Mouse (Mus musculus): Measurements from ENCODE around the gene Xxylt1.

Xxylt1 gene

GRCm38 (mm10) chr16:30984101-30984500 lies 97.1 kb downstream of the Xxylt1 start:
- DNase-seq = no peak

- DNase-seq = no peak
These were observed 97.5 kb downstream of the Xxylt1 start for GRCm38 (mm10) chr16:30983699-30984098.

- no peak for DNase-seq
These were observed 98.0 kb downstream of the Xxylt1 start for GRCm38 (mm10) chr16:30983281-30983680.

- DNase-seq = peak; percentile 59
These were observed 99.9 kb downstream of the Xxylt1 start for GRCm38 (mm10) chr16:30981345-30981744.

- no peak for DNase-seq
These were observed 101.3 kb downstream of the Xxylt1 start for GRCm38 (mm10) chr16:30979905-30980304.

- no peak for DNase-seq
These were observed 103.5 kb downstream of the Xxylt1 start for GRCm38 (mm10) chr16:30977728-30978127.

- peak; percentile 96 for DNase-seq
These were observed 104.0 kb downstream of the Xxylt1 start for GRCm38 (mm10) chr16:30977186-30977585.

- no peak for DNase-seq
These were observed 106.7 kb downstream of the Xxylt1 start for GRCm38 (mm10) chr16:30974549-30974948.

GRCm38 (mm10) chr16:30973416-30973815 lies 107.8 kb downstream of the Xxylt1 start:
- peak; percentile 87 for DNase-seq

- DNase-seq = peak; percentile 57
These were observed 109.2 kb downstream of the Xxylt1 start for GRCm38 (mm10) chr16:30971950-30972541.

- DNase-seq = peak; percentile 74
These were observed 111.8 kb downstream of the Xxylt1 start for GRCm38 (mm10) chr16:30969266-30970064.

- no peak for DNase-seq
These were observed 112.7 kb downstream of the Xxylt1 start for GRCm38 (mm10) chr16:30968402-30969151.

GRCm38 (mm10) chr16:30966684-30967083 lies 114.5 kb downstream of the Xxylt1 start:
- DNase-seq = no peak

GRCm38 (mm10) chr16:30964891-30965290 lies 116.3 kb downstream of the Xxylt1 start:
- peak; percentile 65 for DNase-seq

GRCm38 (mm10) chr16:30964411-30964810 lies 116.8 kb downstream of the Xxylt1 start:
- no peak for DNase-seq

GRCm38 (mm10) chr16:30962515-30962914 lies 118.7 kb downstream of the Xxylt1 start:
- no peak for DNase-seq

- DNase-seq = no peak
These were observed 120.1 kb downstream of the Xxylt1 start for GRCm38 (mm10) chr16:30961176-30961575.

GRCm38 (mm10) chr16:30960266-30960665 lies 121.0 kb downstream of the Xxylt1 start:
- DNase-seq = no peak

GRCm38 (mm10) chr16:30959692-30960091 lies 121.5 kb downstream of the Xxylt1 start:
- DNase-seq = peak; percentile 61

GRCm38 (mm10) chr16:30956141-30956540 lies 125.1 kb downstream of the Xxylt1 start:
- DNase-seq = no peak

- no peak for DNase-seq
These were observed 132.6 kb downstream of the Xxylt1 start for GRCm38 (mm10) chr16:30948636-30949035.

- no peak for DNase-seq
These were observed 133.0 kb downstream of the Xxylt1 start for GRCm38 (mm10) chr16:30948216-30948615.

GRCm38 (mm10) chr16:30944886-30945285 lies 136.3 kb downstream of the Xxylt1 start:
- DNase-seq = no peak

GRCm38 (mm10) chr16:30943919-30944318 lies 137.3 kb downstream of the Xxylt1 start:
- DNase-seq = no peak
